Mouse (Mus musculus) spleen, adult 2 months (tissue): ENCODE measurements around the gene Zeb2. TPM values are rescaled to one million over a fixed set of nuclear protein-coding genes. Genes with fewer than 3 reads are reported as not detected.

ENCODE experiments used
- DNase-seq, 2 experiments: peaks; one replicate each; pipeline versions ENCODE4 v3.0.0 to v3.0.0-alpha.2; 2012 to 2021; ENCODE audit warnings: low spot score in 2 of 2, low read depth in 1 of 2
- H3K27ac ChIP-seq: fragments of 200-500 bp; 2 replicates; pipeline ENCODE4 v1.5.1; 2012; ENCODE audit warnings: low read length, inconsistent platforms; ENCODE audit not compliant: insufficient read depth
- H3K27me3 ChIP-seq: fragments of 200-500 bp; 2 replicates; pipeline ENCODE4 v1.6.1; 2012; ENCODE audit warnings: mild to moderate bottlenecking, moderate library complexity, low read length, inconsistent platforms; ENCODE audit not compliant: control insufficient read depth, insufficient read depth
- H3K36me3 ChIP-seq: fragments of 200-500 bp; 2 replicates; pipeline ENCODE4 v1.6.1; 2012; ENCODE audit warnings: mild to moderate bottlenecking, low read length, inconsistent platforms; ENCODE audit not compliant: control insufficient read depth, insufficient read depth
- H3K4me1 ChIP-seq: fragments of 200-500 bp; 2 replicates; pipeline ENCODE4 v1.6.1; 2011; ENCODE audit warnings: inconsistent platforms; ENCODE audit not compliant: control insufficient read depth, insufficient read depth, insufficient read length
- H3K4me3 ChIP-seq: fragments of 200-500 bp; 2 replicates; pipeline ENCODE4 v1.5.1; 2011; ENCODE audit warnings: mild to moderate bottlenecking, inconsistent platforms; ENCODE audit not compliant: insufficient read depth, insufficient read length; ENCODE audit errors: extremely low read depth
- CTCF ChIP-seq: fragments of 200-500 bp; IDR thresholded peaks from 2 replicates; pipeline ENCODE4 v1.5.1; 2011; ENCODE audit warnings: mild to moderate bottlenecking, inconsistent platforms; ENCODE audit not compliant: insufficient read depth, insufficient read length, insufficient replicate concordance; ENCODE audit errors: extremely low read depth
- POLR2A ChIP-seq: fragments of 200-500 bp; IDR thresholded peaks from 2 replicates; pipeline ENCODE4 v1.6.1; 2011; ENCODE audit warnings: low read depth, low read length, inconsistent platforms
- WGBS: fragments of 180-500 bp; shearing (Covaris S2); methylation state at CpG from one replicate; pipeline ENCODE4 v1.1.7; 2018; 5-methylcytosine and 5-hydroxymethylcytosine counted together
- polyA plus RNA-seq: library from polyadenylated mRNA; depleted of rRNA; stranded (reverse); fragments of >200 nt; gene quantifications from 2 replicates; pipeline ENCODE4 v1.2.3, GENCODE M21; 2012

Gene Zeb2
- polyA plus RNA-seq, 1 experiment = 18.4 TPM

GRCm38 (mm10) chr2:45109161-45109950, 7.8 kb downstream of the Zeb2 start:
- DNase-seq = peak in 1 of 2 experiments; percentile 26
- Histone ChIP-seq H3K4me1 (peaks cover 4% of the 10 kb centered on the region; the same call in 1 of the 2 replicates), H3K27ac (peak overlapping the region; percentile 94), H3K4me3 (peak overlapping the region; percentile 89), H3K27me3 (no peaks in the 10 kb centered on the region), H3K36me3 (peaks cover 3% of the 10 kb centered on the region; the same call in 1 of the 2 replicates)
- no peak for TF ChIP-seq POLR2A
- no peak for TF ChIP-seq CTCF
- WGBS = 1% methylated on average over 65 of the region's 74 CpGs

DNA sequence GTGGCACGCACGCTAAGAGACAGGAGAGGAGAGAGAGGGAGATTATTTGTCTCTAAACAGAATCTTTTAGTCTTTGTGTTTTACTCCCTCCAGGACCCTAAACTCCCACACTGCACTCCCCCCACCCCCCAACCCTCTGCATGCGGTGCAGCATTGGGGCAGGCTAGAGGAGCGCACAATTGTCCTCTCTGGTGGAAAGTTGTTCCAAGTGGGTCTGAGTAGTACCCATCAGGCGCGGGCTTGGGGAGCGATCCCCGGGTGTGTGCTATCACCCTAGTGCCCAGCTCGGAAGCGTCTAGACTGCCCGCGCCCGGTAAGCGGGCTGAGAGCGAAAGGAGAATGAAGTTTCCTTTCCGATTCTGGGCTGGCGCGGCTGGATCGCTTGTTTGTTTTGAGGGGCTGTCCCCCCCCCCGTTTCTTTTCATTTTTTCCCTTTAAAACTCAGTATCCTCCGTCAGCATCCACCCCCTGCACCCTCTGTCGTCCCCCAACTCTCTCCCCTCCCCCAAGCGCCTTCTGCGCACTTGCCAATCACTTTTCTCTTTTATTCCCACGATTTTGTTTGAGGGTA, 8.6 kb downstream of the Zeb2 start:
- Histone ChIP-seq H3K27ac (peak overlapping the region; percentile 94), H3K36me3 (peaks cover 3% of the 10 kb centered on the region; the same call in 1 of the 2 replicates), H3K4me3 (peak overlapping the region; percentile 89), H3K27me3 (no peaks in the 10 kb centered on the region), H3K4me1 (peaks cover 4% of the 10 kb centered on the region; the same call in 1 of the 2 replicates)
- DNase-seq = peak in 1 of 2 experiments; percentile 42
- no peak for TF ChIP-seq CTCF
- no peak for TF ChIP-seq POLR2A
- WGBS = 3% methylated on average over 25 of the region's 25 CpGs

DNA sequence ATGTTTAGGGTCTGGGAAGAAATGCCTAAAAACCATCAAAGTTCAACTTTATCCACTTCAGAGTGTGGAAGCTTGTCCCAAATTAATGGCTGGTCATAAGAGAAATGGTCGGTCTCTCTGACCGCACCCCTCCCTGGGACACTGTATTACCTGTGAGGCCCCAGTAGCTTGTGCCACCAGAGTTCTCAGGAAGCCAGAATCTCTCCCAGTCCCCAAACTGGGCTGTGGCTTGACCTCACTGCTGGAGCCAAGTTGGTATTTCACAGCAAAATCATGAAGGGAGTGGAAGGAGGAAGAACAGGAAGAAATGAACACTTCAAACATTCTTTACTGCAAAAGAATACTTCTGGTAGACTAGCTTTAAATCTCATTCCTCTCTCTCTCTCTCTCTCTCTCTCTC, 9.6 kb downstream of the Zeb2 start:
- TF ChIP-seq POLR2A = no peak
- TF ChIP-seq CTCF = no peak
- DNase-seq = no peak
- H3K27me3 ChIP-seq = no peaks in the 10 kb centered on the region
- peak overlapping the region; percentile 20 for H3K27ac ChIP-seq
- H3K4me1 ChIP-seq = peaks cover 4% of the 10 kb centered on the region; the same call in 1 of the 2 replicates
- WGBS = 81% methylated on average over 2 of the region's 2 CpGs
- H3K4me3 ChIP-seq = no peak overlapping the region; the same call in 1 of the 2 replicates
- peaks cover 3% of the 10 kb centered on the region for H3K36me3 ChIP-seq

DNA sequence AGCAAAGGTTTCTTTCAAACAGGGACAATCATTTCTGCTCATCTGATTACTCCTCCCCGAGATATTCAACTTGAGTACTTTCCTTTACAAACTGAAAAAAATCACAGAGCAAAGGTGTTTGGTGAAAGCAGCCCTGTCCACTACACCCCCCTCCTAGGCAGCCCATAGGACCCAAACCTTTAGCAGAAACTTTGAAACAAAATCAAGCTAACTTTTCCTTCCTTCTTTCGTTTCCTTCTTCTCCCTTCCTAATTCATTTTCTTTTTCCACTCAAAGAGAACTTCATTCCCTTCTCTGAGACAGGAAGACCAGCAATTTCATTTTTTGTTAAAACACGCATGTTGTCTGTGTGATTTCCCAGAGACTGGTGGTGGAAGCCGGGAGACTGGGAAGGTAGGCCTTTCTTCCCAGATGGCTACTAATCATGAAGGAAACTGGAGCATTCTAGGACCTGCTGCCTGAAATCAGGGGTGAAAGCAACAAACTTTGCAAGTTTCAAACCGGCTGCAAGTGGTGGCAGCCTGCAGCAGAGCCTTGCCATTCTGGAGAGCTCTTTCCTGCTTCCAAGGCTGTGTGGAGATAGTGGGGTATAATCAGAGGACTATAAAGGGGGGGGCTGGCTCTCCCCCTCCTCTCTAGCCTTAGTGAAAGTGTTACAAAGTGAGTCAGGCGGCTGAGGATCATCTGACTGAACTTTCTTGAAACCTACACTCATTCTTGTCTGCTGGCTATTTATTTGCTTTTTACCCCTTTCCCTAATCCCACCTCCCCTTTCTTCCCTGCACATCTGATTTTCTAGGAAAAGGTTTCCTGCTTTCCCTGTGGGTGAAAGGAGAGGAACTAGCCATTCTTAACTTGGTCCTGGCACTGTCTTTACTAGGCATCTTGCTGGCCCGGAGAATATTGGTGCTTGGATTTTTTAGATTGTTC, 11.0 kb downstream of the Zeb2 start:
- H3K4me3 ChIP-seq = no peak overlapping the region
- H3K36me3 ChIP-seq = peaks cover 4% of the 10 kb centered on the region
- TF ChIP-seq POLR2A (no peak), CTCF (no peak)
- peaks cover 4% of the 10 kb centered on the region; the same call in 1 of the 2 replicates for H3K4me1 ChIP-seq
- WGBS = 67% methylated on average over 7 of the region's 7 CpGs
- no peak for DNase-seq
- no peaks in the 10 kb centered on the region for H3K27me3 ChIP-seq
- H3K27ac ChIP-seq = peak overlapping the region; percentile 67

GRCm38 (mm10) chr2:45105281-45105721, 11.9 kb downstream of the Zeb2 start:
- TF ChIP-seq CTCF = no peak
- TF ChIP-seq POLR2A = no peak
- Histone ChIP-seq H3K27me3 (no peaks in the 10 kb centered on the region), H3K4me1 (peaks cover 7% of the 10 kb centered on the region), H3K36me3 (peaks cover 6% of the 10 kb centered on the region), H3K4me3 (no peak overlapping the region), H3K27ac (no peak overlapping the region)
- no peak for DNase-seq
- 83% methylated on average over 6 of the region's 6 CpGs for WGBS

GRCm38 (mm10) chr2:45104511-45105055, 12.6 kb downstream of the Zeb2 start:
- no peak overlapping the region for H3K27ac ChIP-seq
- 77% methylated on average over 7 of the region's 7 CpGs for WGBS
- no peak for TF ChIP-seq POLR2A
- TF ChIP-seq CTCF = no peak

More at GRCm38 (mm10) chr2:45104511-45105055, 12.6 kb downstream of the Zeb2 start:
- Histone ChIP-seq H3K4me3 (no peak overlapping the region), H3K4me1 (peaks cover 11% of the 10 kb centered on the region), H3K36me3 (peaks cover 6% of the 10 kb centered on the region), H3K27me3 (no peaks in the 10 kb centered on the region)
- DNase-seq = no peak
